Mouse (Mus musculus): Measurements from ENCODE around the gene Tes. TPM values are rescaled to one million over a fixed set of nuclear protein-coding genes. Genes with fewer than 3 reads are reported as not detected.

Tes gene
- polyA plus RNA-seq, 3 experiments from 2014 or later = 167 to 201 (median 200) TPM

DNA sequence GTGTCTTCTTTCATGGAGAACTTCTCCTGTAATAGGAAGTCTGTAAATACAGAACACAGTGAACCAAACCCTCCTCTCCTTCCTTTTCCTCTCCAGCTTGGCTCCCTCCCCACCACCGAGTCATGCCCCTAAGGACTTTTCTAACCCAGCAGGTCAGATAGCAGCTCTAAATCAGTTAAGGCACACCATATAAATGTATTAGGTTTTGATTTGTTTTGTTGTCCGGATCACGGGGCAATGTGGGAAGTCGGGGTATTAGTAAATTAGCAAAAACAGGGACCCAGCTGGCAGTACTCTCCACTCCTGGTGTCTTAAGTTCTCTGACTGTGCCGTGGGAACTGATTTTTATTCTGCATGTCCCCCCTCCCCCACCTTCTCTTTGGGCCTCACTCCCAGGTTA is 14.4 kb downstream of the Tes start:
- ATAC-seq = no peak

GRCm38 (mm10) chr6:17079826-17080225 is 14.9 kb downstream of the Tes start:
- no peak for ATAC-seq

DNA sequence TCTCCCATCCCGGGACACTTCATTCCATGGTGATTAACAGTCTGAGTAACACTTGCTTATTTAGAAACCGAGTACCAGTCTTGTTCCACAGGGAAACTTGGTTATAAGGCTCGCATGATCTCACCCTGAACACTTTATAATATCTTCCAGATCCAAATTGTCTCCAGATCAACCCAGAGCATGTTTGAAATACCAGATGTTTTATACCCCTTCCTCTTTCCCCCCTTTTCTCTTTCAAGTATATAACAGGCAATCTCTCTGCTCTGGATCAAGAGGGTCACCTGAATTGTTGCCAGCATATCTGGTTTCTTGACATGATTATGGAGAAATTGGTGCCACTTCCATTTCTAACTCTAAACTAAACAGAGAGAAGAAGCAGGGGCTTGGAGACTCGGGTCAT is 17.3 kb downstream of the Tes start:
- no peak for ATAC-seq

DNA sequence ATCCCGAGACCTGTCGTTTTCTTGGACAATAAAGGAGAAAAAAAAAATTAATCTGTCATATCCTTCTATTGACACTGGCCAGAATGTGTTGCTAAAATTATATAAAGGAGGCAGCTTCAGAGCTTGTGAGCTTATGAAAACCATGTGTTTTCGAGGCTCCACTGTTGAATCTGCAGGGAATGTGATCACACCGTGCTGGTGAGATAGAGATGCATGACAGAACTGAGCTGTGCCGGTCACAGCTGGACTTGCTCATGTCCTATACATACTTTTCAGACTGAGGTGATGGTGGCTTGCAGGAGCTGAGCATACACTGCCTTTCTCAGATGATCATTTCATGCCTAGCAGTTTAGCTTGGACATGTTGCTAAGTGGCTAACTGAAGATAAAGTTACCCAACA is 17.9 kb downstream of the Tes start:
- no peak for ATAC-seq

GRCm38 (mm10) chr6:17087485-17087884 is 22.5 kb downstream of the Tes start:
- peak; percentile 70 for ATAC-seq

DNA sequence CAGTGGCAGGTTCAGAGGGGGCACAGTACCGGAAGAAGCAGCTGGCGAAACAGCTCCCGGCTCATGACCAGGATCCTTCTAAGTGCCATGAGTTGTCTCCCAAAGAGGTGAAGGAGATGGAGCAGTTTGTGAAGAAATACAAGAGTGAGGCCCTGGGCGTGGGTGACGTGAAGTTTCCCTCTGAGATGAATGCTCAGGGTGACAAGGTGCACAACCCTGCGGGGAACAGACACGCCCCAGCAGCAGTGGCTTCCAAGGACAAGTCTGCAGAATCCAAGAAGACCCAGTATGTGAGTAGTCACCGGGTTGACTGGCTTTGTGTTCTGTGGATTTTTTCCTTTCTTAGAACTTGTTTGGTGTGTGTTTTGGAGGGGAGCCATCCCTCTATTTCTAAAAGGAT is 32.4 kb downstream of the Tes start:
- ATAC-seq = no peak

GRCm38 (mm10) chr6:17098559-17098958 is 33.6 kb downstream of the Tes start:
- ATAC-seq = no peak

- ATAC-seq = no peak
Measured at GRCm38 (mm10) chr6:17099477-17100130, 34.7 kb downstream of the Tes start.

- ATAC-seq = peak; percentile 48
Measured at GRCm38 (mm10) chr6:17105714-17106113, 40.8 kb downstream of the Tes start.

DNA sequence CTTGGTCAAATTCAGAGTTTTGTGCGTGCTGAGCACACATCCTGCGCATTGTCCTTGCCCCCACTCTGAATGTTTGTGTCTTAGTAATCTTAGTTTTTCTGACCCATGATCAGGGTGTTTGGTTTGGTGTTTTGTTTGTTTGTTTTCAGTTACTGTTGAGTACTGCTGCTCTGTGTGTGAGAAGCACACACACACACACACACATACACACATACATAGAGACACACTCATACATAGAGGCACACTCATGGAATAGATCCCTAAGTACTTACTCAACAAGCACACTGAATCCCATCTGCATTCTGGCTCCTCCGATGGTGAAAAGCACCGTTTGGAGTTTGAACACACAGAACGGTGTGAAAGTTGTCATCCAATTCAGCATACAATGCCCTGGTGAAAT is 41.5 kb downstream of the Tes start:
- ATAC-seq = no peak

DNA sequence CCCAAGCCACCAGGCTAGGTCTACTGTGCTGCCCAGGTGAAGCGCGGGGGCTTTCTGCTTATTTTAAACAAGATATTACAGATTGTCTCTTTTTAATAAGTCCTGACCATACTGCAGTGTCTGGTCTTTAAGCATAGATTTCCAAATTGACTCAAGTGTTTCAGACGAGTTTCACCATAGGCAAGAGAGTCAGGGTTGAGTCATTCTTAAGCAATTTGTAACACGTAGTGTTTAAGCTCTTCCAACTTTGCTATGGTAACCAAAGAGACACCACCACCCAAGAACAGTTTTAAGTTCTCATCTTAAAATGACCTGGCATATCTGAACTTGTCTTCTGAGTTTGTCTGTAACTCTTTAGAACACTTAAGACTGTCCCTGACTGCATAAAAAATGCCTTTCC is 44.3 kb downstream of the Tes start:
- no peak for ATAC-seq

DNA sequence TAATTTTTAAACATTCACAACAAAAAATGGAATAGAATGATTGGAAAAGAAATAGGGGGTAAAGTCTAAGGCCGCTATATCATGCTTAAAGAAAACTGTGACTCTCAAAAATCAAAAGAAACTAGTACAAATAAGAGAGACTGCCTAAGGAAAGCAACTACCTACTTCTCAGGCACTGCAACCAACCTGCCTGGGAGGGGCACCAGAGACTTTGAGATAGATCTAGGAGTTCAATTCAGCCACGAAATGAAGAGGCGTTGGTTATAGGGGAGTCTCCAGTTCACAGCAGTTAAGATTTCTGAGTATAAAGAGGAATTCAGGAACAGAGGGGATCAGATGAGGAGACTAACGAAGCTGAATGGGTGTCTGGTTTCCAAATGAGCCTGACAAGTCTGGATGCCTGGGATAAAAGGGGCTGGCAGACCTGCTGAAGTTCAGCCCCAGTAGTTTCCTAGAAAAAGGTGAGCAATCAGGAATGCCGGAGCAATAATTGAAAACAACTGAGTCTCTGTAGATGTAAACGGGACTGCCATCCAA is 45.7 kb downstream of the Tes start:
- no peak for ATAC-seq

DNA sequence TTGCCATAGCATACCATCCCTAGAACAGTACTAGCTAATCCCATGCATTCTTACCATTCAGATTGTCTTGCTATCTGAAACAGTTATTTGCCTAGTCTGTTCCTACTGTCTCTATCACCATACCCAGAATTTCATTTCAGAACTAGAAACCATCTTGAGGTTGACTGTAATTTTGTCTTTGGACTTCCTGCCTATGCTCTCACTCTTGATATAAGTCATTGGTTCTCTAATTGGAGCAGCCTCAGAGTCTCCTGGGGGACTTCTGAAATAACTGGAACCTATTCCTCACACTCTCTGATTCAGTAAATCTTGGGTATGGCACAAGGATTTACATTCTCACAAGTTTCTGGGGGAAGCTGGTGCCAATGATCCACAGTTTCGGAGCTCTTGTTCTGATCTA is 47.1 kb downstream of the Tes start:
- no peak for ATAC-seq

DNA sequence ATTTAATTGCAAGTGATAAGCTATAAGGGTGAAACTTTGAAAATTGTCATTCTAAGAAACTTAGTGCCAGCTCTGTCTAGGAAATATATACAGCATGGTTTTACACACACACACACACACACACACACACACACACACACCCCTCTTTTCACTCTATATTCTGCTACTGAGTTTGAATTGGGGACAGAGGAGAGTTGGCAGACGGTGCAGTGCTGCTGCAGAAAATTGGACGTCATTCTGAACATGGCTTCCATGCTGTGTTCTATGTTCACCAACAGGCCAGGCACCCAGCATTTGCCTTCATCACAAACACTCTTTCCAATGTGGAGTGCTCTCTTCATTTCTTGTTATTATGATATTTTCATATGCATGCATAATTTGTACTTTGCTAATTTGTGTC is 48.0 kb downstream of the Tes start:
- ATAC-seq = no peak

DNA sequence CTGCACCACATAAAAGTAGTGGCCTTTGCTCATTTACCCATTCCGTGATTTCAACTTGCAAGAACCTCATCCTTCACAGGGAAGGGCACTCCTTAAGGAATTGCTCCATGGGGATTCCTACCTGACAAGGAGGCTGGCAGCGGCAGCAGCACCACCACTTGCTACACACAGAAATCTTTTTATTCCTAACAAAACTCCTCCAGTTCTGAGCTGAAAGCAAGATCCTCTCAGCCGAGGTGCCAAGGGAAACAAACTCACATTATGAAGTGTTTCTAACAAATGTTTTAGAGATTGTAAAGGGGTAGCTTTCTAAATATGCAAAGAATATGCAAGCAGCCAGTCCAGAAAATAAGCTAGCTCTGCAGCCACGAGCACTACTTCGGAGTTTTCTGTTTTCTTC is 49.6 kb downstream of the Tes start:
- ATAC-seq = no peak

GRCm38 (mm10) chr6:17115046-17115790 is 50.3 kb downstream of the Tes start:
- ATAC-seq = no peak

- no peak for ATAC-seq
Measured at GRCm38 (mm10) chr6:17119521-17120232, 54.7 kb downstream of the Tes start.

DNA sequence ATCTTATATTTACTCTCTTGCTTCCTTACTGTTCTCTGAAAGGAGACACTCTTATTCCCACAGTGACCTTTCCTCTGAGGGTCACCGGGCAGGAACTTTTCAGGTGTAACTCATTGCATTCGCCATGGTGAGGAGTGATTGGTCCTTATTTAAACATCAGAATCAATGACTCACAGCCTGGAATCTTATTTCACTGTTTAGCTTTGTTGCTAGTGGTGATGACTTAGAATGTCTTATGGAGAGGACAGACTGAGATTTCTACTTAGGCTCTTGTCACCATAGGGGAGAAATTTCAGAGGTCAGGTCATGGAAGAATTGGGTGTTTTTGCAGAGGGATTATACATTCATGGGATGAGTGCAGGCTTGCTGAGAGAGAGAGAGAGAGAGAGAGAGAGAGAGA is 75.1 kb downstream of the Tes start:
- no peak for ATAC-seq

DNA sequence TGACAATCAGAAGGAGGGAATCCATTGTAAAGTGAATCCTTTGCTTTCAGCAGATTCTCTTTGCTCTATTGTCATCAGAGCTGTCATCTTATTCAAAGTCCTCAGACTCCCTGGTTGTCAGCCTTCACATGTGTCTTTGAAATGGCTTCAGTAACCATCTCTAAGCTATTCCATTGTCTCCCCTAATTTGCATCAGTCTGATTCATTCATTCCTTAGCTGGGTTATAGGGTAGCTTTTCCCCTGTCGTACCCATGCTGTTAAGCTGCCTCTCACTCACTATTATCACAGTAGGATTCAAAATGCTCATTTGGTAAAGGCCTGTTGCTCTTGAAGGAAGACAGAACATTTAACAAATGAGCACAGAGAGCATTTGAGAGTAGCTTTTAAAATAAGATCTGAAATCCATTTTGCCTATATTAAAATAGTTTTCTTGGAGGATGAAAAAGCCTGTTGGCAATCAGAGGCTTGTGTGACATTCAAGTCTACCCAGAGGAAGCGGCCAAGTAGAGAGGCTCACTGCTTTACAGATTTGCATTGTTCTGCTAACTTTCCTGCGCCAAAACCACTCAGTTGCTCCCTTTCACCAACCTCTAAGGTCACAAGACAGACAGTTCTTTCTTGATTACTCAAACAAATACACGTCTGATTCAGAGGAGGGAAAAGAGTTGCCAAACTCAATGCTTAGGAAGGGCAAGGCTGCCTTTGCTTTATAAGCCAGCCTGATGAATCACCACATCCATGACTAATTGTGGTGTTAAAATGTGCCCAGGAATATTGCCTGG is 77.8 kb downstream of the Tes start:
- ATAC-seq = no peak

DNA sequence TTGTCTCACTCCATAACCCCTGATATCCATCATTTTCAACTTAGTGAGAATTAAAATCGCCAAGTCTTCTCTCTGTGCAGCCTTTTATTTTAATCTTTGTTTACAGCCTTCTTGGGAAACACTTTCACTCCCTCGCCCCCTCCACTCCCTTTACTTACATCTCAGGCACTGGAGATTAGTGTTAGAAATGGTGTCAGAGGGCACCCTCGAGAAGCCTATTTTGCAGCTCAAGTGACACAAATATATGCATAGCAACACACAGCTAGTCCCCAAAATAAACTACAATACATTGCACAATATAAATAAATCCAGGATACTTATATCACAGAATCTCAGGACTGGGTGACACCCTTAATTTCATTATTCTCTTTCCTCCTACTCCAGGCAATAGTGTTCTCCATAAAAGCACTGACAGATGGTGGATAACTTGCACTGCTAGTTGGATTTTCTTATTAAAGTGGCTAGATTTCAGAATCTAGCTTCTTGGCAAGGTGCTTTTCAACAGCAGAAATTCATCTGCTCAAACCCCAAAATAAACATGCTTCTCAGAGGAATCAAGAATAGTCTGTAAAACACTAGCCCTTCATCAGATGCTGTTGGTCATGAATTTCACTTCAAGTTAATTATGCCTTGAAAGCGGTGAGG is 86.2 kb downstream of the Tes start:
- no peak for ATAC-seq

DNA sequence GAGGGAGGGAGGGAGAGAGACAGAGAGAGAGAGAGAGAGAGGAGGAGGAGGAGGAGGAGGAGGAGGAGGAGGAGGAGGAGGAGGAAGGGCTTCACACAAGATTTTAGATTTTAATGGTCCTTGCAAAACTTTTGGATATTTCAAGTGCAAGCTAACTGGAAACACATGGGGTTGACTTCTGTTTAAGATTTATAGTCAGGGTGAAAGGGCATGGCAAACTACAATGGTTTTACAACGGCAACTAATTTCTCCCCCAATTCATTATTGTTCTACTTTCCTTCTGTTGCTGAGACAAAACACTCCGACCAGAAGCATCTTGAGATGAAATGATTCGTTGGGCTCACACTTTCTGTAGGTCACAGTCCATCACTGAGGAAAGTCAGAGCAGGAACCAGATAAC is 87.6 kb downstream of the Tes start:
- ATAC-seq = no peak
